Comparison of ENCODE assay signal across 10 mouse cellular contexts in the genomic region with DNA sequence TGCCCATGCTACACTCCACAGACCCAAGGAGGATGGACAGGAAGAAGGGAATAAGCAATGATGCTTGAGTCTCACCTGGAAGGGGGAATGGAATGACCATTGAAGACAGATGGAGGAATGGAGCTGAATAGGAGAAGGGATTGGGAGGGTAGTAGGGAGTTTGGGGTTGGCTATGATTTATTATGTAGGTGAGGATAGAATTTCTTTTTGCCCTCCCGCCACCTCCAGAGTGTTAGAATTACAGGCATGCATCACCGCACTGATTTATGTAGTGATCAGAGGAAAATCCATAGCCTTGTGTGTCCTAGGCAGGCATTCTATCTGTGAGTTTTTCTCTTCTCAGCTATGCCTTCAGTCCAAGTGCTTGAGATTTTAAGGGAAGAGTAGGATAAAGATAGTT. TPM values are rescaled to one million over a fixed set of nuclear protein-coding genes. Genes with fewer than 3 reads are reported as not detected.
DNase-seq lines count a peak whose midpoint lies in the region; ATAC-seq and TF ChIP-seq lines count a peak whose summit lies in the region.
"Not testable (repeated sequence)": the region's sequence is repeated elsewhere in the genome, so short reads cannot be mapped to it uniquely, and the experiment has no call there.
"Had no signal": no experiment of that assay in that cellular context is flagged by ENCODE, and none has a peak within 500 bp of the region (broad histone marks: within the 10 kb centered on the region; RNA-seq: fewer than 3 reads in every experiment).

No protein-coding gene starts in this region.

- not testable (repeated sequence) for H3K36me3 ChIP-seq in kidney, embryonic 14.5 days (ENCODE audit: control insufficient read depth, insufficient read depth, low read length); kidney, embryonic 15.5 days; kidney, embryonic 16.5 days (ENCODE audit: insufficient read depth, low read length); kidney, postnatal 0 days (ENCODE audit: insufficient read depth, low read length)

- H3K4me3 ChIP-seq in kidney, embryonic 14.5 days (ENCODE audit: low read length); kidney, embryonic 15.5 days (replicated peaks); kidney, embryonic 16.5 days (ENCODE audit: low read length); kidney, postnatal 0 days (replicated peaks; ENCODE audit: low read depth, low read length): not testable (repeated sequence)

- not testable (repeated sequence) for H3K9ac ChIP-seq in kidney, embryonic 14.5 days (ENCODE audit: low read depth, low read length); kidney, embryonic 15.5 days; kidney, embryonic 16.5 days (replicated peaks; ENCODE audit: low read length); kidney, postnatal 0 days (ENCODE audit: low read depth, low read length)

- ATAC-seq in kidney, embryonic 14.5 days (ENCODE audit: low FRiP score, low TSS enrichment), result peak; percentile 66; the same call in 1 of the 2 replicates
- peak; percentile 54; the same call in 1 of the 2 replicates for ATAC-seq in kidney, embryonic 15.5 days (replicated peaks; ENCODE audit: low FRiP score)
- ATAC-seq in kidney, embryonic 16.5 days (ENCODE audit: low FRiP score, low TSS enrichment), result peak; percentile 15; the same call in 1 of the 2 replicates
- not testable (repeated sequence) for ATAC-seq in kidney, postnatal 0 days (replicated peaks; ENCODE audit: low FRiP score, low read depth)

- H3K27ac ChIP-seq in kidney, embryonic 14.5 days (ENCODE audit: low read depth, low read length); kidney, embryonic 15.5 days; kidney, embryonic 16.5 days (ENCODE audit: low read length); kidney, postnatal 0 days: not testable (repeated sequence)

- H3K4me1 ChIP-seq in kidney, embryonic 14.5 days (ENCODE audit: control insufficient read depth, insufficient read depth, low read length); kidney, embryonic 15.5 days; kidney, embryonic 16.5 days (ENCODE audit: insufficient read depth, low read length); kidney, postnatal 0 days (replicated peaks; ENCODE audit: insufficient read depth, low read length): not testable (repeated sequence)

- WGBS in kidney, embryonic 14.5 days, result 69% methylated on average over 2 of the region's 2 CpGs
- 60% methylated on average over 2 of the region's 2 CpGs for WGBS in kidney, embryonic 15.5 days
- 59% methylated on average over 2 of the region's 2 CpGs for WGBS in kidney, embryonic 16.5 days
- 51% methylated on average over 2 of the region's 2 CpGs for WGBS in kidney, postnatal 0 days

- not testable (repeated sequence) for H3K4me2 ChIP-seq in kidney, embryonic 14.5 days (replicated peaks; ENCODE audit: low read depth, low read length); kidney, embryonic 15.5 days; kidney, embryonic 16.5 days (replicated peaks; ENCODE audit: low read depth, low read length); kidney, postnatal 0 days (ENCODE audit: low read length)

- TF ChIP-seq CTCF in kidney, postnatal 0 days (IDR thresholded peaks at IDR 0.05; ENCODE audit: low read depth), result not testable (repeated sequence)

- not testable (repeated sequence) for H3K9me3 ChIP-seq in kidney, embryonic 14.5 days (ENCODE audit: control insufficient read depth, low read length); kidney, embryonic 15.5 days (replicated peaks); kidney, embryonic 16.5 days (ENCODE audit: low read length); kidney, postnatal 0 days (replicated peaks; ENCODE audit: low read length)

- not testable (repeated sequence) for H3K27me3 ChIP-seq in kidney, embryonic 14.5 days (ENCODE audit: control insufficient read depth, insufficient read depth, low read length); kidney, embryonic 15.5 days; kidney, embryonic 16.5 days (ENCODE audit: insufficient read depth, low read length); kidney, postnatal 0 days (ENCODE audit: insufficient read depth, low read length)

- peak; percentile 2 for DNase-seq in kidney, postnatal 0 days (ENCODE audit: low spot score)

RNA-seq across cellular contexts. Expression of a gene that starts 36.8 kb away (rescaled TPM):
- polyA plus RNA-seq in kidney, embryonic 14.5 days (2014; fragmentation: Nextera tagmentation; extraction: Ambion mirVana), result not detected in 2 replicates
- 0.09 and 0.38 TPM in 2 replicates for polyA plus RNA-seq in kidney, embryonic 15.5 days (2015; fragmentation: Nextera tagmentation; extraction: Ambion mirVana)
- polyA plus RNA-seq in kidney, embryonic 16.5 days (2015; fragmentation: Nextera tagmentation; extraction: Ambion mirVana), result 0.29 TPM in 1 of 2 replicates, not detected in the other
- polyA plus RNA-seq in kidney, postnatal 0 days (2015; fragmentation: Nextera tagmentation; extraction: Ambion mirVana), result 0.03 TPM in 1 of 2 replicates, not detected in the other
- polyA plus RNA-seq: activated CD4-positive, CD25-positive, alpha-beta regulatory T cell, adult 4 months; adrenal gland, adult 2 months; C2C12; CD4-positive, CD25-positive, alpha-beta regulatory T cell, adult 4 months; G1E; Patski had no signal
